Mouse (Mus musculus) inflammation-experienced regulatory T-cells (primary cell): ENCODE results near the gene Gcc1. TPM values are rescaled to one million over a fixed set of nuclear protein-coding genes. Genes with fewer than 3 reads are reported as not detected.

ENCODE experiments used
- polyA plus RNA-seq, 2 experiments: library from polyadenylated mRNA; unstranded; fragments of 100-300 nt; shearing (Covaris generic); gene quantifications; one replicate each; pipeline ENCODE4 v1.2.1; 2017

Gcc1 gene
- 10 to 100 TPM; 19.0 to 26.4 TPM for polyA plus RNA-seq

DNA sequence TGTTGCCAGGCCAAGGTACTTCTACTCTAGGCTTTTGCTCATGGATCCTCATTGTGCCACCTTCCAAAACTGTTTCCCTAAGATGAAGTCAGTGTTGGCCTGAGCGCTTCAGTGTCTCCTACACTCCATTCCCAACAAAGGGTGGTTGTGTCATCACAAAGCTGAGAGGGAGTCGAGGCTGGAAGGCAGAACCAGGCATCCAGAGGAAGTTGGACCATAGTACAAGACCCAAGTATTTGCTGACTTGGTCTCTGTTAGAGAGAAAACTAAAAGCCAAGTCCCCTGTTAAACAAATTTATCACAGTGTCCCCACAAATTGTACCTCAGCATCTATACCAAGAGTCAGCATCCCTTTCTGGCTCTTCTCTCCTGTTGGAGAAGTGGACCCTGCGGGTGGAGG, at the start of gene Gcc1:
Gene Gcc1, minus strand, starts transcription at position 101 of the 400 bp plus-strand sequence.

DNA sequence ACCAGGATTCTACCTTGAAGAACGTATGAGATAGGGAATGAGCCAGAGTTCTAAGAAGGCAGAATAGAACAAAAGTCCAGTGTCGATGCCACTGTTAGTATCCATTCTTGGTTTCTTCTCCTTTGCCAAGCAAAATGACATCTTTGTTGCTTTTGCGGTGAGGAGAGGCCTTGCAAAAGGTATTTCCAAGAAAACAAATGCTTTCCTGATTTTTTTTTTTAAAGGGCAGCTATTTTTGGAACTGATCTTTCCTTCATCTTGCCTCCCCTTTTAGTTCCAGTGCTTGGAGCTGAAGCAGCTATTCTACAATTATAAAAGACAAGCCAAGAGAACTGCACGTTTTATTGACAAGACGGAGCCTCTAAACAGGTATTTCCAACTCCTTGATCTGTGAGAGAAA, 46.6 kb upstream of the Gcc1 start, which contains the start of gene Snd1:
Gene Snd1, plus strand, starts transcription at position 301 of the 400 bp plus-strand sequence.

DNA sequence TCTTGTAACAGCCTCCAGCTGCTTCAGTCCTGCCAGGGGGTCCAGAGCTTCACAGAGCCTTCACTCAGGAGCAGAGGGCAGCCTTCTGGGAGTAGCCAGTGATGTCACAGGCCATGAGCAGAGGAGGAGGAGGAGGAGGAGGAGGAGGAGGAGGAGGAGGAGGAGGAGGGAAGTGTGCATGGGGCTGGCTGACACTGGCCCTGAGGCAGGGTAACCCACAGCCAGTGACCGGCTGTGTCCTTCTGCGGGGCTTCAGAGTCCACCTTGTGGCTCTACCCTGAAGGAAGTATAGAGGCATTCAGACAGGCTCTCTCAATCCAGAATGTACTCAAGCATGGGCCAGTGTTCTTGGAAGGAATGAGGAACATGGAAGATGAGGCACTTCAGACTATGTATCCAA, 21.1 kb upstream of the Gcc1 start, which contains the start of gene Pax4:
Gene Pax4, minus strand, starts transcription at position 101 of the 400 bp plus-strand sequence.

DNA sequence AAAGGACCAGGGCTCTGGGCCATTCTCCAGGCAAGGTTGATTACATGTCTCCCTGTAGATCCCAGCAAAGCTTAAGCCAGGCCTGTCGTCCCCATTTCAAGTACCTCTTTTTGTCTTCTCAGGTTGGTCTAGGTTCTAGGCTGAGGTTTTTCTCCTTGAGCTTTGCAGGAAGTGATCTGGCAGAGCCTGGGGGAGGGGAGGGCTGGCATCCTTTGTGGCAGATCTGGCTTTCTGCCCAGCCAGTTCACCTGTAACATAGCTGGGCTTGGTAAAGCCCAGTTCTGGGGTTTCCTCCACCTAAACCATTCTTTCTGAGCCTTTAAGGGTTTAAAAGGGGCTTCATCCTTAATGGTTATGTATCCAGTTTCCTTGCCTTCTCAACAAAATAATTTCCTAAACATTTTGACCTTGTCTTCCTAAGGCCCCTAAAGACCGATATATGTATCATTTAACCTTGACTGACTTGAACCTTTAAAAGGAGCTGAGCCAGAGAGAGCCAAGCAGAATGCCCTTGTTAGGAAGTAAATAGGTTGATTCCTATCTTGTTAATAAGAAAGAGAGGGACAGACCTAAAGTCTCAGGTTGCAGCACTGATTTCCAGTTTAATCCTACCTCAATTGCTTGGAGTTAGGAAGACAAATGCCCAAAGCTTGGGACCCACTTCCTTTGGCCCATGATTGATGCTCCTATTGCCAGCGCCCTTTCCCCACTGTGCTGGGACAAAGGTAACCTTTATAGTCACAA, 922 bp downstream of the Gcc1 start, which contains the start of gene Fscn3:
Gene Fscn3, plus strand, starts transcription at position 694 of the 744 bp plus-strand sequence.

DNA sequence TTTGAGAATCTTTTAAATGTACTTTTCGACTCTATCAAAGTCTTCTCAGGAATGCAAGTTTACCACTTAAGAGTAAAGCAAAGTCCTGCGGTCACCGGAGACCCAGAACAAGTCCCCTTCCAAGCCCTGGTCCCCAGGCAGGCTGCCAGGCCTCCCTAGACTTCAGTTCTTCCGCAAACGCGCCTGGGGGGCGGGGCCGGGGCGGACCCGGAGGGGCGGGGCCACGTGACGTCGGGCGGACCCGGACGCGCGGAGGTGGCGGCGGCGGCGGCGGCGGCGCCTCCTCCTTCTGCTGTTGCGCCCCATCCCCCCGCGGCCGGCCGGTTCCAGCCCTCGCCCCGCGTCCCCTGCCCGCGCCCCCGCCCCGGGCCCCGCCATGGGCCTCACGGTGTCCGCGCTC, 4.9 kb downstream of the Gcc1 start, which contains the start of gene Arf5:
Gene Arf5, plus strand, starts transcription at position 248 of the 400 bp plus-strand sequence.

DNA sequence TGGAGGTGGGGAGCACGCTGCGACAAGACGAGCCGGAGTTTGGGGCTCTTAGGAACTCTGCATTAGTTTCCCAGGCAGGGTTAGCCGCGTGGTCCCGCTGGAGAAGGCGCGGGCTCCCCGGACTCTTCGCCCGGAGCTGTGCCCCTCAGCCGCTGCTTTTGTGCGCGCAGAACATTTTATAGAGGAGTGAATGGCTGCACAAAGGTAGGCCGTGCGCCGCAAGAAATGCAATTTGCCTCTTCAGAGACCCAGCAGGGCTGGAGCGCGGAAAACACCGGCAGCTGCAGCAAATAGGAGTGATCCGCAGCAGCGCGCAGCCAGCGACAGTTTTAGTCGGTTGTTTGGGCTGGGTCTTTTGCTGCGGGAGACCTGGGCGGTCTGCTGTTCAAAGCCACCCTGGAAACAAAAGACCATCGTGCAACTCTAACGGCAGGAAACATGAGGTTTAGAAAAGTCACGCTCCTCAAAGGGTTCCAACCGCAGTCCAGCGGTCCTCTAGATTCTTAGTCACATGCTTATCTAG, 30.4 kb downstream of the Gcc1 start, which contains the start of gene Zfp800:
Gene Zfp800, minus strand, starts transcription at position 325 of the 523 bp plus-strand sequence.

Other genes starting within 250 kb of the Gcc1 start
- gene Zfp800, start 30.4 kb downstream of the Gcc1 start, polyA plus RNA-seq: 10 to 100 TPM; 45.5 to 62.5 TPM
- gene Arf5, start 4.8 kb downstream of the Gcc1 start, polyA plus RNA-seq: 100 to 1,000 TPM; 343 to 353 TPM
- under 1 TPM; 0.13 to 0.44 TPM for gene Fscn3, start 601 bp downstream of the Gcc1 start, polyA plus RNA-seq
- under 1 TPM in 1 of 2 experiments, not detected in 1; 0.92 TPM for gene Pax4, start 21.0 kb upstream of the Gcc1 start, polyA plus RNA-seq
- gene Snd1, start 46.7 kb upstream of the Gcc1 start, polyA plus RNA-seq: 100 to 1,000 TPM in 1 of 2 experiments, 10 to 100 TPM in 1; 86.9 to 108 TPM